Mouse (Mus musculus): ENCODE measurements around the gene Smyd3. TPM values are rescaled to one million over a fixed set of nuclear protein-coding genes. Genes with fewer than 3 reads are reported as not detected.
"Not testable (repeated sequence)": the region's sequence is repeated elsewhere in the genome, so short reads cannot be mapped to it uniquely, and the experiment has no call there.

Smyd3 gene
- polyA plus RNA-seq, 1 experiment from 2014 or later: 12.1 TPM

- ATAC-seq (ENCODE audit: low FRiP score, low TSS enrichment): no peak
- Histone ChIP-seq H3K27ac (replicated peaks) (no peak overlapping the region), H3K4me3 (ENCODE audit: low read depth, low read length) (no peak overlapping the region), H3K4me2 (replicated peaks; ENCODE audit: low read depth) (no peak overlapping the region), H3K36me3 (ENCODE audit: control insufficient read depth, insufficient read depth, low read length) (no peaks in the 10 kb centered on the region), H3K9ac (ENCODE audit: low read length) (no peak overlapping the region), H3K9me3 (ENCODE audit: control insufficient read depth, low read length) (no peaks in the 10 kb centered on the region), H3K4me1 (replicated peaks; ENCODE audit: control insufficient read depth, insufficient read depth) (no peaks in the 10 kb centered on the region), H3K27me3 (ENCODE audit: control insufficient read depth, insufficient read depth, low read length) (no peaks in the 10 kb centered on the region)
- no peak for DNase-seq (ENCODE audit: low spot score)
- 79% methylated on average over 10 of the region's 10 CpGs for WGBS
- no peak for TF ChIP-seq CTCF (IDR thresholded peaks at IDR 0.05; ENCODE audit: low read depth)
- TF ChIP-seq EP300 (optimal IDR thresholded peaks at IDR 0.05): no peak
These were observed 348.7 kb downstream of the Smyd3 start for GRCm38 (mm10) chr1:179169161-179169560.

- H3K36me3 ChIP-seq (ENCODE audit: control insufficient read depth, insufficient read depth, low read length); H3K9ac ChIP-seq (ENCODE audit: low read length); H3K4me1 ChIP-seq (replicated peaks; ENCODE audit: control insufficient read depth, insufficient read depth); H3K27me3 ChIP-seq (ENCODE audit: control insufficient read depth, insufficient read depth, low read length); DNase-seq (ENCODE audit: low spot score); H3K4me3 ChIP-seq (ENCODE audit: low read depth, low read length); H3K4me2 ChIP-seq (replicated peaks; ENCODE audit: low read depth); H3K9me3 ChIP-seq (ENCODE audit: control insufficient read depth, low read length); H3K27ac ChIP-seq (replicated peaks); ATAC-seq (ENCODE audit: low FRiP score, low TSS enrichment): not testable (repeated sequence)
- WGBS: 79% methylated on average over 5 of the region's 5 CpGs
These were observed 353.6 kb downstream of the Smyd3 start for GRCm38 (mm10) chr1:179164219-179164618.

GRCm38 (mm10) chr1:179162752-179163151 is 355.1 kb downstream of the Smyd3 start:
- not testable (repeated sequence) for H3K4me2 ChIP-seq (replicated peaks; ENCODE audit: low read depth); H3K4me1 ChIP-seq (replicated peaks; ENCODE audit: control insufficient read depth, insufficient read depth); H3K9me3 ChIP-seq (ENCODE audit: control insufficient read depth, low read length); H3K4me3 ChIP-seq (ENCODE audit: low read depth, low read length); H3K27ac ChIP-seq (replicated peaks); H3K36me3 ChIP-seq (ENCODE audit: control insufficient read depth, insufficient read depth, low read length); H3K9ac ChIP-seq (ENCODE audit: low read length); ATAC-seq (ENCODE audit: low FRiP score, low TSS enrichment); H3K27me3 ChIP-seq (ENCODE audit: control insufficient read depth, insufficient read depth, low read length); DNase-seq (ENCODE audit: low spot score)
- 93% methylated on average over 1 of the region's 1 CpGs for WGBS

GRCm38 (mm10) chr1:179161947-179162346 is 355.9 kb downstream of the Smyd3 start:
- Histone ChIP-seq H3K9me3 (ENCODE audit: control insufficient read depth, low read length) (no peaks in the 10 kb centered on the region), H3K4me1 (replicated peaks; ENCODE audit: control insufficient read depth, insufficient read depth) (no peaks in the 10 kb centered on the region), H3K4me3 (ENCODE audit: low read depth, low read length) (no peak overlapping the region), H3K9ac (ENCODE audit: low read length) (no peak overlapping the region), H3K4me2 (replicated peaks; ENCODE audit: low read depth) (no peak overlapping the region), H3K27me3 (ENCODE audit: control insufficient read depth, insufficient read depth, low read length) (no peaks in the 10 kb centered on the region), H3K36me3 (ENCODE audit: control insufficient read depth, insufficient read depth, low read length) (no peaks in the 10 kb centered on the region), H3K27ac (replicated peaks) (no peak overlapping the region)
- no peak for TF ChIP-seq EP300 (optimal IDR thresholded peaks at IDR 0.05)
- no peak for TF ChIP-seq CTCF (IDR thresholded peaks at IDR 0.05; ENCODE audit: low read depth)
- WGBS: 53% methylated on average over 6 of the region's 6 CpGs
- DNase-seq (ENCODE audit: low spot score): no peak
- no peak for ATAC-seq (ENCODE audit: low FRiP score, low TSS enrichment)

- ATAC-seq (ENCODE audit: low FRiP score, low TSS enrichment): no peak
- H3K27ac ChIP-seq (replicated peaks): no peak overlapping the region
These were observed 357.1 kb downstream of the Smyd3 start for GRCm38 (mm10) chr1:179160697-179161096.

GRCm38 (mm10) chr1:179152376-179152775 is 365.5 kb downstream of the Smyd3 start:
- no peaks in the 10 kb centered on the region for H3K36me3 ChIP-seq (ENCODE audit: control insufficient read depth, insufficient read depth, low read length)
- 0 out of 2 replicates have a peak overlapping the region, but pooled peaks have one; percentile 13 for H3K27ac ChIP-seq (replicated peaks)
- no peaks in the 10 kb centered on the region for H3K9me3 ChIP-seq (ENCODE audit: control insufficient read depth, low read length)
- WGBS: 44% methylated on average over 9 of the region's 9 CpGs
- no peak for DNase-seq (ENCODE audit: low spot score)
- no peak overlapping the region for H3K4me2 ChIP-seq (replicated peaks; ENCODE audit: low read depth)
- H3K27me3 ChIP-seq (ENCODE audit: control insufficient read depth, insufficient read depth, low read length): no peaks in the 10 kb centered on the region
- TF ChIP-seq EP300 (optimal IDR thresholded peaks at IDR 0.05) (no peak), CTCF (IDR thresholded peaks at IDR 0.05; ENCODE audit: low read depth) (no peak)
- ATAC-seq (ENCODE audit: low FRiP score, low TSS enrichment): no peak
- no peak overlapping the region for H3K4me3 ChIP-seq (ENCODE audit: low read depth, low read length)
- no peaks in the 10 kb centered on the region for H3K4me1 ChIP-seq (replicated peaks; ENCODE audit: control insufficient read depth, insufficient read depth)
- no peak overlapping the region for H3K9ac ChIP-seq (ENCODE audit: low read length)

More at GRCm38 (mm10) chr1:179160697-179161096, 357.1 kb downstream of the Smyd3 start:
- no peaks in the 10 kb centered on the region for H3K9me3 ChIP-seq (ENCODE audit: control insufficient read depth, low read length)
- H3K27me3 ChIP-seq (ENCODE audit: control insufficient read depth, insufficient read depth, low read length): no peaks in the 10 kb centered on the region
- H3K9ac ChIP-seq (ENCODE audit: low read length): no peak overlapping the region
- DNase-seq (ENCODE audit: low spot score): no peak
- TF ChIP-seq CTCF (IDR thresholded peaks at IDR 0.05; ENCODE audit: low read depth): no peak
- TF ChIP-seq EP300 (optimal IDR thresholded peaks at IDR 0.05): no peak
- H3K4me1 ChIP-seq (replicated peaks; ENCODE audit: control insufficient read depth, insufficient read depth): no peaks in the 10 kb centered on the region
- H3K4me2 ChIP-seq (replicated peaks; ENCODE audit: low read depth): no peak overlapping the region
- WGBS: 77% methylated on average over 3 of the region's 3 CpGs
- H3K36me3 ChIP-seq (ENCODE audit: control insufficient read depth, insufficient read depth, low read length): no peaks in the 10 kb centered on the region
- no peak overlapping the region for H3K4me3 ChIP-seq (ENCODE audit: low read depth, low read length)

All from stomach, postnatal 0 days (tissue).